Mouse (Mus musculus) kidney, postnatal 4 days (tissue): ENCODE data around the gene Thrap3.
"Not testable (repeated sequence)": the region's sequence is repeated elsewhere in the genome, so short reads cannot be mapped to it uniquely, and the experiment has no call there.

ENCODE experiments used
- DNase-seq, 2 experiments: peaks; one replicate each; pipeline ENCODE4 v3.0.0; 2021; ENCODE audit warnings: mixed read lengths in 2 of 2

Thrap3 gene

GRCm38 (mm10) chr4:126217771-126218170 lies 15.2 kb upstream of the Thrap3 start:
- no peak for DNase-seq

DNA sequence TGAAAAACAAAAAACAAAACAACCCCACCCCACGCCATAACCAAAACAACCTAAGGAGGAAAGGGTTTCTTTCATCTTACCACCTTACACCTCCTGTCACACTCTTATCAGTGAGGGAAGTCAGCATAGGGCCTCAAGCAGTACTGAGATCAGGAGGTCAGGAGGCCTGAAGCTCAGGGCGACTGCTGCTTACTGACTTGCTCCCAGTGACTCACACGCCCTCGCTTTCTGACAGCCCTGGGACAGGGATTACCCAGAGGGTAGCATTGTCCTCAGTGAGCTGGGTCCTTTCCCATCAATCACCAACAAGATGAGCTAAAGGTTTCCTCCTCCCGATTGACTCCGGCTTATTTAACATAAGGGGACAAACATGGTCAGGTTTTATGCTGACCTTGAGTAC lies 4.5 kb upstream of the Thrap3 start:
- DNase-seq, result no peak

DNA sequence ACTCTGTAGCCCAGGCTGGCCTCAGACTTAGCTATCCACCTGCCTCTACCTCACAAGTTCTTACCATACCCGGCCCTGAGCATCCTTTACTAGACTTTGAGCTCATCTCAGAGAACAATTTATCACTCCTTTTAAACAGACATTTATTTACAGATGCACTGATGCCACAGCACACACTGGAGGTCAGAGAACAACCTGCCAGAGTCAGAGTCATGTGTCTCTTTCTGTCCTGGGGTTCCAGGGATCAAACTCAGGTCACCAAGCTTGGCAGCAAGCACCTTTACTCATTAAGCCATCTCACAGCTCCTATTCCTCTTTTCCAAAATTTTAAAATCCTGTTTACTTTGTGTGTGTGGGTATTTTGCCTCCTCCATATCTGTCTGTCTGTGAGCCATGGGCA lies 2.8 kb upstream of the Thrap3 start:
- DNase-seq, result no peak

GRCm38 (mm10) chr4:126204661-126205230 lies 2.2 kb upstream of the Thrap3 start:
- no peak for DNase-seq

- DNase-seq, result no peak
Observed at GRCm38 (mm10) chr4:126204016-126204415, 1.5 kb upstream of the Thrap3 start.

DNA sequence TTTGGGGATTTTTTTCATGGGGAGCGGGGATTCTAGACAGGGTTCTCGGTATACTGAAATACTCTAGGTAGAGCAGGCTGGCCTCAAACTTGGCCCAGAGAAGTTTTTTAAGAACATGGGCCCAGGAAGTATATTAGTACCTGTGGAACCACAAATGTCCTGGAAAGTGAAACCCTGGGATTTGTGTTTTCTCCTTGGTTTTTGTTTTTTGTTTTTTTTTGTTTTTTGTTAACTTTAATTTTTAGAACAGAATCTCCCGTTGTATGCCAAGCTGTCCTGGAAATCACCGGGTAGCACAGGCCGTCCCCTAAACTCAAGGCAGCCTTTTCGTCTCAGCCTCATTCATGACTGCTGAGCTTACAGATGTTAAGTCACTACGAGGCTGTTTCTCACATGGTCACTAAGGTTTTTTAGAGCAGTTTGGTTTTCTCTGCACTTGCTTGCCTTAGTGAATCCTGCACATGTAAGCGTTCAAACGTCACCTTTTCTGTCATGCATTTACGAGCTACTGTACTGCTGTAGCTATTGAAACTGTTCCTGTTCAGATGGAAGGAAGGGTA lies 856 bp upstream of the Thrap3 start:
- peak in 1 of 2 experiments; percentile 25 for DNase-seq

GRCm38 (mm10) chr4:126201514-126202302 lies 852 bp downstream of the Thrap3 start:
- peak; percentile 62 to 73 for DNase-seq

GRCm38 (mm10) chr4:126200656-126201055 lies 1.9 kb downstream of the Thrap3 start:
- no peak for DNase-seq

DNA sequence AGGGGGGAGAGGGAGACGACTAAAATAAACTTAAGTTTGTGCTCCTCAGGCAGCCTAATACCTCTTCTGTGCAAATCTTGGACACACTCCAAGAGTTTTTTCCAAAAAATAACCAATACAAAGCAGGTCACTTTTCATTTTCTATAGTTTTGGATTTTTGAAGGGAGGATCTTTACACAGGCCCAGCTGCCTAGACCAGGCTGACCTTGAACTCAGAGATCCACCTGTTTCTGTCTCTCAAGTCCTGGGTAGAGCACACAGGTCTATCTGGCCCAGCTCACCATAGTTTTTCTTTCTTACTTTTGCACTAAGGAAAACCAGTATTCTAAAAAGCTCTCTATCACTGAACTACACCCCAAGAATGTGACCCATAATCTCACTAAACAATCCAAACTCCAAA lies 2.5 kb downstream of the Thrap3 start:
- DNase-seq, result no peak

GRCm38 (mm10) chr4:126199556-126199955 lies 3.0 kb downstream of the Thrap3 start:
- no peak for DNase-seq

DNA sequence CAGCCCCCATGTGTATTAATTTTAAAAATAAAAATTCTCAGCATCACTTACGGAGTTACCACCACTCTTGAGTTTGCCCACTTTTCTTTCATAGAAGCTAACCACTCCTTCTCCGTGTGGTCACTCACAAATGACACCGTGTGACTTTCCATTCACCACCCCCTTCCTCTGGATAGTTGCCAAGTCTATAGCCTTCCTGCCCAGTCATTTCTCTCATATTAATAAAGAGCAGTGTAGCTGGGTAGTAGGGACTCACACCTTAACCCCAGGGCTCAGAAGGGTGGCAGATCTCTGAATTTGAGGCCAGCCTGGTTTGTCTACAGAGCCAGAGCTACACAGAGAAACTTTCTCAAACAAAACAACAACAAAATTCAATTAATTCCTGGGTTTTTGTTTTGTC lies 5.1 kb downstream of the Thrap3 start:
- DNase-seq, result no peak

GRCm38 (mm10) chr4:126194916-126195315 lies 7.6 kb downstream of the Thrap3 start:
- no peak for DNase-seq

DNA sequence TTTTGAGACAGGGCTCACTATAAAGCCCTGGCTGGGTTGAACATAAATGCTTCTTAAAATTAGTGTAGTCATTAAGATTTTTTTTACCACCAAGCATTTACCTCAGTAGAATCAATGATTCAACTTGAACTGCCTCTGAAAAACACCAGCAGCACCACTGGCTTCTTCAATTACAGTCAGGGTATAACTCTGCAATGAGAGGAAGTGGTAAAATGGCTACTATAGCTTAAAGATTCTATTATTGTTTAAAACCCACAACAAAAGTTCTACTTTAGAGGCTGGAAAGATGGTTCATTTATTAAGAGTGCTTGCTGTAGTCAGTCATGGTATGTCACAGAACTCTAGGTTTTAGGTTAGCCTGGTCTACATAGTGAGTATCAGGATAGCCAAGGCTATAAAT lies 8.3 kb downstream of the Thrap3 start:
- no peak for DNase-seq

DNA sequence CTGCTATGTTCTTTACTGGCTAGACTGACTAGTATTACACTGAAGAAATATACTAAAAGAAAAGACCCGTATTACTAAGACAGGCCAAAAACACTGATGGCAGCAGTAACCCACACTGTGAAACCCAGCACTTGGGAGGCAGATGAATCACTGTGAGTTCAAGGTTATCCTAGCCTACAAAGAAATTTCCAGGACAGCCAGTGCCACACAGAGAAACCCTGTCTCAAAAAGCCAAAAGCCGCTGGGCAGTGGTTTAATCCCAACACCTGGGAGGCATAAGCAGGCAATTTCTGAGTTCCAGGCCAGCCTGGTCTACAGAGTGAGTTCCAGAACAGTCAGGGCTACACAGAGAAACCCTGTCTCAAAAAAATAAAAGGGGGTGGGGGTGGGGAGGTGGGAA lies 11.9 kb downstream of the Thrap3 start:
- no peak for DNase-seq

DNA sequence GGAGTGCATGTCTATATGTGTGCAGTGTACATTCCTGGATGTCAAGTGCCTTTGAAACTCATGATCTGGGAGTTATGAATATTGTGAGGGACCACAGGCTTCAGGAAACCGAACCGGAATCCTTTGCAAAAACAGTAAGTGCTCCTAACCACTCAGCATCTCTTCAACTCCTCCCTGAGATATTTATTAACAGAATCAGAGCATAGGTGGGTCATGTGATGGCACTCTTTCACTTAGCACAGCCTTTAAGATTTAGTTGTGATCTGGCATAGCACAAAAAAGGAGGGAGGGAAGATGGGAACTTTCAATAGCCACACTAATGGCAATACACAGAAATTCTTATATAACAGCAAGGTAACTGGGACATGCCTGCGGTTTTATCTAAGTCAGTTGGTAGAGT lies 15.5 kb downstream of the Thrap3 start:
- no peak for DNase-seq

GRCm38 (mm10) chr4:126183034-126183433 lies 19.5 kb downstream of the Thrap3 start:
- no peak for DNase-seq

GRCm38 (mm10) chr4:126181170-126181957 lies 21.2 kb downstream of the Thrap3 start:
- peak; percentile 49 to 66 for DNase-seq

DNA sequence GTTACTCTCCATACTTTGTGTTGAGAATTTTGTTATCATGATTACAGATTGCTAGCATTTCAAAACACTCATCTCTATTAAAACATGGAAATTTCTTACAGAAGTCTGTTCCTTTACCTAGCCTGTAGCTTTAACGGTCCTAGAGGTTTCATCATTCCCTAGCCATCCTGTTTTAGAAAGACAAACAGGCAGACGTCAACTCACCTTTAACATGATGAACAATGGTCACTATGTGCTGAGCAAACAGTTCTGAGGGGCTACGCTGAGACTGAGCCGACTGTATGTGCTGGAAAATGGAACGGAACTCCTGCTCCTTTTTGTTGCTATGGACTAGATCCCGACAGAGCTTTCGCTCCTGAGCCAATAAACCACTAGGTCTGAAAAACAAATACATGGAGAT lies 26.6 kb downstream of the Thrap3 start:
- not testable (repeated sequence) for DNase-seq

GRCm38 (mm10) chr4:126173800-126174199 lies 28.8 kb downstream of the Thrap3 start:
- DNase-seq, result no peak

DNA sequence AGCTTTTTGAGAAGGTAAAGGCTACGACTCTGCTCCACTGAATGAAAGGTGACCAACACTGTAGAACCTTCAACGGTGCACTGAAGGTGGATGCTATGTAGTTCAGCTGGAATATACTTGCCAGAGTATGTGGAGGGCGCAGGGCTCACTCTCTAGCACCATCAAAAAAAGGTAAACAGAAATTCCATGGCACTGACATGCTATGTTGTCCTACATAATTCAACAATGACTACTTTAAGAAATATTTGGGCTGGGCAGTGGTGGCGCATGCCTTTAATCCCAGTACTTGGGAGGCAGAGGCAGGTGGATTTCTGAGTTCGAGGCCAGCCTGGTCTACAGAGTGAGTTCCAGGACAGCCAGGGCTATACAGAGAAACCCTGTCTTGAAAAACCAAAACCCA lies 31.8 kb downstream of the Thrap3 start:
- DNase-seq, result not testable (repeated sequence)

DNA sequence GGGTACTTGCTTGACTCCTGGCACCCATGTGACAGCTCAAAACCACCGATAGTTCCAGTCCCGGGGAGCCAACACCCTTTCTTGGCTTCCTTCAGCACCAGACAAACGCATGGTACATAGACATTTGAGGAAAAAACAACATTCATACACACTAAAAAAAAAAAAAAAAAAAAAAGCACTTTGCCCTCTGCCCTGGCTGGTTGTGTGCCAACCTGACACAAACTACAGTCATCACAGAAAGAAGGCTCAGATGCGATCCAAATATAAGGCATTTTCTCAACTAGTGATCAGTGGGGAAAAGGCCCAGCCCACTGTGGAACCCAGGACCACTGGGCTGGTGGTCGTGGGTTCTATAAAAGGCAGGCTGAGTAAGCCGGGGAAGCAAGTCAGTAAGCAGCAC lies 33.7 kb downstream of the Thrap3 start:
- no peak for DNase-seq

DNA sequence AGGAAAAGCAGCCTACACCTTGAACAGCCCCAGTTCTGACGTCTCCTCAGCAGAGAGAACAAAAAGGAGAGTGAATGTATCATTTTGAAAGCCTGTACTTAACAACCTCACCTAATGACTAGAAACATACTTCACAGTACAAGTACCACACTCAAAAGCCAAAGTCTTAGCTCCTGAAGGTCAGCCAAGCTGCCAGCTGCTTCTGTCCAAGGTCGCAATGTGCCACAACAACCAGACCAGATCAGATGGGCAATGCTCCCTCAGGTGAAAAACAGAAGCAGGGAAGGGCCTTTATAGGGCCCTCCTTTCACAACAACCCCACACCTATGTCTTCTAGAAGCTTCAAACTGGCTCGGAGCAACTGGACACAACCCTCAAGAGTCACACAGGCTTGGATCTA lies 36.5 kb downstream of the Thrap3 start:
- no peak for DNase-seq

GRCm38 (mm10) chr4:126165092-126165491 lies 37.5 kb downstream of the Thrap3 start:
- DNase-seq, result not testable (repeated sequence)

- DNase-seq, result no peak
Observed at GRCm38 (mm10) chr4:126163685-126164084, 38.9 kb downstream of the Thrap3 start.
